Mouse (Mus musculus): Measurements from ENCODE around the gene Snx19.

Snx19 gene

DNA sequence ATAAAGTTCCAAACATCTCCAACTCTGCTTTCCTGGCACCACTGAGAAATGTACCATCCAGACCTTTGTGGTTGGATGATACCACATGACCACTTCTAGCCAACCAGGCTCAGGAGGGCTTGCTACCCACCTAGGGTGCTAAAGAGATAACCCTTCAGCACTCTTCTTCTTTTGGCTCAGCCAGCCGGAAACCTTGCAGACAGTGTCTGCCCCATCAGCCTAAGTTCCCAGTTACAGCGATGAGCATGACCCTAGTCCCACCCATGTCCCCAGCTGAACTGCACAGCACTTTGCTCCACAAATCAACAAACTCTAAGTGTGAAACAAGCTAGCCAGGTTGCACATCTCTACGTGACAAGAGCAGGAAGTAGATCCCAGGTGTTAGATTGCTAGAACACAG, 57.3 kb downstream of the Snx19 start:
- DNase-seq (ENCODE audit: low spot score in 2 of 2) = no peak

DNA sequence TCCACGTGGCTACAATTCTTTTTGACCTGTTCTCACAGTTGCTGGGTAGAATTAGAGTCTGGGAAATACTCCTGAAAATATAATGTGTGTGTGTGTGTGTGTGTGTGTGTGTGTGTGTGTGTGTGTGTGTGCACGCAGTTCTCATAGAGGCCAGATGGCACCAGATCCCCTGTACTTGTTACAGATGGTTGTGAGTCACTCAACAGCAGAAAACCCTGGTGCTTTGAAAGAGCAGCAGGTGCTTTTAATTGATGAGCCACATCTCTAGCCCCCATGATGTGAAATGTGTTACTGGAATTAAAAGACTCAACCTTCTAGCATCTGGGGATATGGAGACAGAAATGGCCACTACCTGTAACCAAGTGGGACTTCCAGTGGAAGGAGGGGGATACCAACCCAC, 58.3 kb downstream of the Snx19 start:
- DNase-seq (ENCODE audit: low spot score in 2 of 2) = no peak

DNA sequence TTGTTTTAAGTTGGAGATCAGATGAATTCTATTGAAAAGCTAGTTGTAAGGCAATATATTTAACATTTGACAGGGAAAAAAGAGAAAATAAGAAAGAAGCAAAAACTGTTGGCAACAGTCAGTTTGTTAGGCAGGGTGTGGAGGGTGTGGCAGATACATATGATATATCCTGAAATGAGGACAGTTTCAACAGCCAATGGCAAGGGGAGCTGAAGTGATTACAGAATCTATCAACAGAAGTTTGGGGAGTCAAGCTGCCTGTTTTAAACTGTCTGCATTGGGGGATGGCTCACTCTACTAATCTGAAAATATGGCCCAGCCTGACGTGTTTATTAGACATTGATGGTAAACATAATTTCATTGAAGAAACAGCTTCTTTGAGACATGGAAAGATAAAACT, 61.5 kb downstream of the Snx19 start:
- no peak for DNase-seq (ENCODE audit: low spot score in 2 of 2)

DNA sequence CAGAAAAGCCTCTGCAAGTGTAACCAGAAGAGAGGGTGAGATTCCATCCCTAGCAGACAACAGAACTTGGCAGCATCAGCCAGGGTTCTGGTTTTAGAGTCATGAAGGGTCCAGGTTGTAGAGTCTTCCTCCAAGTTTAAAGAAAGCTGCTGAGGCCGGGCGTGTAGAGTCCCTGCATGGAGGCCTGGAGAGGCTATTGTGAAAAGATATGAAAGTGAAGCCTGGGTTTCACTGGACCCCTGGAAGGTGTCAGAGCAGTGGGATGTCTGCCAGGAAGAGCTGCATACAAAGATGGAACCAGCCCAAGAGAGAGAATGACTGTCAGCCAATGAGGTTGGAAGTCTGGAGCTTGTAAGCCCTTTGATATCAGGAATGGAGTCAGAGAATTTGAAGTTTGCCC, 67.5 kb downstream of the Snx19 start:
- no peak for DNase-seq (ENCODE audit: low spot score in 2 of 2)

DNA sequence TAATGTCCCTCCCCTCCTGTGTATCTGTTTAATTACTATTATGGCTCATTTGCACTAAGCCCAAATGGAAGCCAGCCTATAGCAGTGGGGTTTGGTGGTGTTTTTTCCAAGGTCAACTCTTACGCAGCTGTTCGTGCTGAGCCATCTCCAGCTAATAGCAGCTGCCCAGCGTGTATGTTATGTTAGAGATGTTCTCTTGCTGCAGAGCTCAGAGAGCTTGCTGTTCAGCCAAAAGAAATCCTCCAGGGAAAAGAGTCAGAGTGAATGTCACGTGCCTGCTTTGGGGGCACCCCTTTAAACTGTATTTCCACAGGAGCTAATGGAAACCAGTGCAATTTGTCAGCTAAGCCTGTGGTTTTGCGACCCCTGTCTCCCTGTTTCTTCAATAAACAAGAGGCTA, 82.1 kb downstream of the Snx19 start:
- DNase-seq (ENCODE audit: low spot score in 2 of 2) = no peak

DNA sequence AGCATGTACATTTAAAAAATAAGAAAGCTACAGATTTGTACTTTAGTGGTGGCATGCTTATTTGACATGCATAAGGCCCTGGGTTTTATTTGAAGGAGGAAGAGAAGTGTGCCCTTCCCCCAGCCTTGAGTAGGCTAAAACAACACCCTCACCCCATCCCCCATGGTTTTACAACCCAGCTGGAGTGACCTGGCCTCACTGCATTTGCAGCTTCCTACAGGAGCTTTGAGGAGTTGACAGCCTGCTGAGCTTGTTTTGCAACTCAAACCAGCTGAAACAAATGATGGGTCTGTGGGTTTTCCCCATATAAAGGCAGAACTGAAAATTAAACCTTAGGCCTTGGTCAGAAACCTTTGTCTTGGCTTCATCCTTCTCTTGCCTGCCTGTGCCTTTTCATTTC, 89.0 kb downstream of the Snx19 start:
- no peak for DNase-seq (ENCODE audit: low spot score in 2 of 2)
